Mouse (Mus musculus): ENCODE results near the gene Prpf18. TPM values are rescaled to one million over a fixed set of nuclear protein-coding genes. Genes with fewer than 3 reads are reported as not detected.

The Prpf18 gene
- polyA plus RNA-seq (2012; rRNA removed) = 35.8 and 38.0 TPM in 2 replicates

GRCm38 (mm10) chr2:4651500-4652285, at the start of gene Prpf18:
Gene Prpf18 (minus strand): TSS chr2:4652113.

Other genes starting within 250 kb of the Prpf18 start
- 3.7 and 3.8 TPM in 2 replicates for gene Bend7, start 65.7 kb upstream of the Prpf18 start, polyA plus RNA-seq (2012; rRNA removed)
- 53.7 and 54.5 TPM in 2 replicates for gene Sephs1, start 229.5 kb upstream of the Prpf18 start, polyA plus RNA-seq (2012; rRNA removed)